In the genomic region with DNA sequence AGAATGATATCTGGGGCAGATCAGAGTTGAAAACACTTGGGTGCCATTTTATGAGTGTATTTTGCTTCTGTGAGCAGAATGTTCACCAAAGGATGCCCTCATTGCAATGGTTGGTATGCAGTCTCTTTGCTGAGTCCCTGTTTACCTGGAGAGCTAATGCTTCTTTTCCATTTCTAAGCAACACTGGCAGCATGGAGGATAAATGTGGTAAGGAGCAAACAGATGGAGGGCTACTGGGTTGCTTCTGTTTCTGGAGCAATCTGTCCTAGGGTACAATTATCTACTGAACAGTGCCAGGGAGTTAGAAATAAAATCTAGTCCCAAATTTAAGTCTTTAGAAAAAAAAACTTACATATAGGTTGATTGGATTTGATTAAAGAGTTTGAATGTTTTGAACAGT, we compare ENCODE assay signal across 14 mouse cellular contexts.
"Had no signal": no experiment of that assay in that cellular context is flagged by ENCODE, and none has a peak within 500 bp of the region (broad histone marks: within the 10 kb centered on the region; RNA-seq: fewer than 3 reads in every experiment).

No protein-coding gene starts in this region.

- DNase-seq: kidney, adult 18-20 months; kidney, adult 9 months; kidney, postnatal 14 days; kidney, postnatal 4 days; liver; lung, adult 18-20 months; lung, postnatal 10 days; lung, postnatal 36 days; thymus, adult 2 months; thymus, postnatal 14 days had no signal

- ATAC-seq: intestine, embryonic 16.5 days; liver, embryonic 12.5 days; midbrain, embryonic 13.5 days; midbrain, embryonic 16.5 days had no signal
